Mouse (Mus musculus) spleen, adult 2 months (tissue): ENCODE results near the gene Nacc1.

Experiments
- CTCF ChIP-seq: fragments of 200-500 bp; IDR thresholded peaks from 2 replicates; pipeline ENCODE4 v1.5.1; 2011; ENCODE audit warnings: mild to moderate bottlenecking, inconsistent platforms; ENCODE audit not compliant: insufficient read depth, insufficient read length, insufficient replicate concordance; ENCODE audit errors: extremely low read depth
- POLR2A ChIP-seq: fragments of 200-500 bp; IDR thresholded peaks from 2 replicates; pipeline ENCODE4 v1.6.1; 2011; ENCODE audit warnings: low read depth, low read length, inconsistent platforms

- TF ChIP-seq CTCF: no peak
- TF ChIP-seq POLR2A: no peak
Observed at GRCm38 (mm10) chr8:84734680-84735079, 47.0 kb upstream of the Nacc1 start.
